Mouse (Mus musculus): Measurements from ENCODE around the gene Mapk13.

The Mapk13 gene

GRCm38 (mm10) chr17:28775161-28775560 lies 6.1 kb downstream of the Mapk13 start:
- DNase-seq (ENCODE audit: low read depth, low spot score), result no peak

- DNase-seq (ENCODE audit: low read depth, low spot score), result no peak
These were observed 7.7 kb downstream of the Mapk13 start for GRCm38 (mm10) chr17:28776817-28777216.

- DNase-seq (ENCODE audit: low read depth, low spot score), result no peak
These were observed 8.3 kb downstream of the Mapk13 start for GRCm38 (mm10) chr17:28777231-28778005.

- no peak for DNase-seq (ENCODE audit: low read depth, low spot score)
These were observed 10.6 kb downstream of the Mapk13 start for GRCm38 (mm10) chr17:28779735-28780134.

- no peak for DNase-seq (ENCODE audit: low read depth, low spot score)
These were observed 11.7 kb downstream of the Mapk13 start for GRCm38 (mm10) chr17:28780836-28781235.

- no peak for DNase-seq (ENCODE audit: low read depth, low spot score)
These were observed 12.4 kb downstream of the Mapk13 start for GRCm38 (mm10) chr17:28781290-28782045.

GRCm38 (mm10) chr17:28785036-28785435 lies 15.9 kb downstream of the Mapk13 start:
- DNase-seq (ENCODE audit: low read depth, low spot score), result no peak

GRCm38 (mm10) chr17:28787507-28787906 lies 18.4 kb downstream of the Mapk13 start:
- no peak for DNase-seq (ENCODE audit: low read depth, low spot score)

- DNase-seq (ENCODE audit: low read depth, low spot score), result no peak
These were observed 27.9 kb downstream of the Mapk13 start for GRCm38 (mm10) chr17:28797031-28797430.

GRCm38 (mm10) chr17:28799291-28800160 lies 30.4 kb downstream of the Mapk13 start:
- peak; percentile 54 for DNase-seq (ENCODE audit: low read depth, low spot score)

- no peak for DNase-seq (ENCODE audit: low read depth, low spot score)
These were observed 31.2 kb downstream of the Mapk13 start for GRCm38 (mm10) chr17:28800281-28800670.

- peak; percentile 85 for DNase-seq (ENCODE audit: low read depth, low spot score)
These were observed 31.7 kb downstream of the Mapk13 start, which contains the start of gene Brpf3 for GRCm38 (mm10) chr17:28800671-28801412. Gene Brpf3 (plus strand): TSS chr17:28801090.

- DNase-seq (ENCODE audit: low read depth, low spot score), result peak; percentile 100
These were observed 32.4 kb downstream of the Mapk13 start for GRCm38 (mm10) chr17:28801474-28802005.

- DNase-seq (ENCODE audit: low read depth, low spot score), result no peak
These were observed 32.9 kb downstream of the Mapk13 start for GRCm38 (mm10) chr17:28802006-28802481.

- DNase-seq (ENCODE audit: low read depth, low spot score), result no peak
These were observed 34.2 kb downstream of the Mapk13 start for GRCm38 (mm10) chr17:28803316-28803715.

- DNase-seq (ENCODE audit: low read depth, low spot score), result no peak
These were observed 35.9 kb downstream of the Mapk13 start for GRCm38 (mm10) chr17:28804973-28805372.

- no peak for DNase-seq (ENCODE audit: low read depth, low spot score)
These were observed 37.7 kb downstream of the Mapk13 start for GRCm38 (mm10) chr17:28806770-28807169.

GRCm38 (mm10) chr17:28808714-28809113 lies 39.6 kb downstream of the Mapk13 start:
- no peak for DNase-seq (ENCODE audit: low read depth, low spot score)

- no peak for DNase-seq (ENCODE audit: low read depth, low spot score)
These were observed 40.2 kb downstream of the Mapk13 start for GRCm38 (mm10) chr17:28809175-28809831.

GRCm38 (mm10) chr17:28812345-28812744 lies 43.2 kb downstream of the Mapk13 start:
- DNase-seq (ENCODE audit: low read depth, low spot score), result no peak
